Mouse (Mus musculus): Measurements from ENCODE around the gene Ppp1r1b. TPM values are rescaled to one million over a fixed set of nuclear protein-coding genes. Genes with fewer than 3 reads are reported as not detected.

Ppp1r1b gene
- polyA plus RNA-seq, 1 experiment from 2014 or later: 0.53 TPM

GRCm38 (mm10) chr11:98352272-98352990, 4.2 kb downstream of the Ppp1r1b start:
- no peak for DNase-seq
- Histone ChIP-seq H3K4me1 (ENCODE audit: insufficient read depth) (peaks cover 10% of the 10 kb centered on the region), H3K4me2 (no peak overlapping the region), H3K36me3 (ENCODE audit: insufficient read depth) (no peaks in the 10 kb centered on the region), H3K27me3 (ENCODE audit: insufficient read depth, low read length) (peaks cover 63% of the 10 kb centered on the region), H3K27ac (ENCODE audit: low read depth) (no peak overlapping the region), H3K9me3 (ENCODE audit: low read depth, low read length) (no peaks in the 10 kb centered on the region), H3K9ac (no peak overlapping the region), H3K4me3 (ENCODE audit: low read depth, low read length) (no peak overlapping the region)
- WGBS: 68% methylated on average over 18 of the region's 18 CpGs
- no peak for TF ChIP-seq CTCF (IDR thresholded peaks at IDR 0.05; ENCODE audit: low read depth)
- ATAC-seq (ENCODE audit: insufficient read depth): no peak

- Histone ChIP-seq H3K27ac (ENCODE audit: low read depth) (no peak overlapping the region), H3K36me3 (ENCODE audit: insufficient read depth) (no peaks in the 10 kb centered on the region), H3K4me1 (ENCODE audit: insufficient read depth) (peaks cover 11% of the 10 kb centered on the region), H3K4me3 (ENCODE audit: low read depth, low read length) (no peak overlapping the region), H3K9me3 (ENCODE audit: low read depth, low read length) (no peaks in the 10 kb centered on the region), H3K9ac (no peak overlapping the region), H3K4me2 (no peak overlapping the region), H3K27me3 (ENCODE audit: insufficient read depth, low read length) (peaks cover 50% of the 10 kb centered on the region)
- TF ChIP-seq CTCF (IDR thresholded peaks at IDR 0.05; ENCODE audit: low read depth): no peak
- DNase-seq (no peak), ATAC-seq (ENCODE audit: insufficient read depth) (no peak)
- 32% methylated on average over 8 of the region's 8 CpGs for WGBS
Observed at GRCm38 (mm10) chr11:98353651-98354211, 5.5 kb downstream of the Ppp1r1b start.

- no peak for ATAC-seq (ENCODE audit: insufficient read depth)
- WGBS: 58% methylated on average over 14 of the region's 14 CpGs
- no peak overlapping the region for H3K4me2 ChIP-seq
- peaks cover 43% of the 10 kb centered on the region for H3K27me3 ChIP-seq (ENCODE audit: insufficient read depth, low read length)
- no peak overlapping the region; the same call in 1 of the 2 replicates for H3K9ac ChIP-seq
- TF ChIP-seq CTCF (IDR thresholded peaks at IDR 0.05; ENCODE audit: low read depth): no peak
- no peak overlapping the region for H3K27ac ChIP-seq (ENCODE audit: low read depth)
- no peaks in the 10 kb centered on the region for H3K9me3 ChIP-seq (ENCODE audit: low read depth, low read length)
- no peaks in the 10 kb centered on the region for H3K36me3 ChIP-seq (ENCODE audit: insufficient read depth)
- H3K4me1 ChIP-seq (ENCODE audit: insufficient read depth): peaks cover 16% of the 10 kb centered on the region
- H3K4me3 ChIP-seq (ENCODE audit: low read depth, low read length): no peak overlapping the region
- DNase-seq: no peak
Observed at GRCm38 (mm10) chr11:98354445-98354844, 6.2 kb downstream of the Ppp1r1b start.

DNA sequence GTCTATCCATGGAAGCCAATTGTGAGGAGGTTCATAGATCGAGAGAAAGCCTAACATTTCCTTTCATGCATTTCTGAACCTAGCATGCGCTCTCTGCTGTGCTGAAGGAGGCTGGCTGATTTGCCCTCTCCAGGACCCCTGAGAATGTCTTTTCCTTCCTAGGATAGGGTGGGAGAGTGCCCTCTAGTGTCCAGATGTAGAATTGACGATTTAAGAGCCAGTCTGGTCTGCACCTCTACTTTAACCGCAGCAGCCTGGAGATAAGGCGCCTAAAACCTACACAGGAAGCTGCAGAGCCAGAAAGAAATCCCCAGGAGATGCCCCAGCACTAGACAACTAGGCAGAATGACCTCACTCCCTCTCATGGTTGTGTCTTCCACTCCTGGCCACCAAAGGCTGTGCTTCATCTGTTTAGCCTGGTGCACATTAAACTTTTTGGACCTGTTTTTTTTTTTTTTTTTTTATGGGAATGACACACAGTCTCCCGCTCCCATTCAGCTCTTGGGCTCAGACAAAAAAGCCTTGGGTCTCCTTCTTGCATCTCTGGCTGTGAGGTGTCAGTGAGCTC, 7.6 kb downstream of the Ppp1r1b start:
- no peak overlapping the region for H3K4me2 ChIP-seq
- H3K9ac ChIP-seq: no peak overlapping the region
- peaks cover 18% of the 10 kb centered on the region for H3K4me1 ChIP-seq (ENCODE audit: insufficient read depth)
- 9% methylated on average over 6 of the region's 6 CpGs for WGBS
- peaks cover 29% of the 10 kb centered on the region for H3K27me3 ChIP-seq (ENCODE audit: insufficient read depth, low read length)
- H3K9me3 ChIP-seq (ENCODE audit: low read depth, low read length): no peaks in the 10 kb centered on the region
- TF ChIP-seq CTCF (IDR thresholded peaks at IDR 0.05; ENCODE audit: low read depth): peak; percentile 87
- ATAC-seq (ENCODE audit: insufficient read depth) (no peak), DNase-seq (peak; percentile 91)
- H3K27ac ChIP-seq (ENCODE audit: low read depth): no peak overlapping the region
- no peaks in the 10 kb centered on the region for H3K36me3 ChIP-seq (ENCODE audit: insufficient read depth)
- no peak overlapping the region for H3K4me3 ChIP-seq (ENCODE audit: low read depth, low read length)

DNA sequence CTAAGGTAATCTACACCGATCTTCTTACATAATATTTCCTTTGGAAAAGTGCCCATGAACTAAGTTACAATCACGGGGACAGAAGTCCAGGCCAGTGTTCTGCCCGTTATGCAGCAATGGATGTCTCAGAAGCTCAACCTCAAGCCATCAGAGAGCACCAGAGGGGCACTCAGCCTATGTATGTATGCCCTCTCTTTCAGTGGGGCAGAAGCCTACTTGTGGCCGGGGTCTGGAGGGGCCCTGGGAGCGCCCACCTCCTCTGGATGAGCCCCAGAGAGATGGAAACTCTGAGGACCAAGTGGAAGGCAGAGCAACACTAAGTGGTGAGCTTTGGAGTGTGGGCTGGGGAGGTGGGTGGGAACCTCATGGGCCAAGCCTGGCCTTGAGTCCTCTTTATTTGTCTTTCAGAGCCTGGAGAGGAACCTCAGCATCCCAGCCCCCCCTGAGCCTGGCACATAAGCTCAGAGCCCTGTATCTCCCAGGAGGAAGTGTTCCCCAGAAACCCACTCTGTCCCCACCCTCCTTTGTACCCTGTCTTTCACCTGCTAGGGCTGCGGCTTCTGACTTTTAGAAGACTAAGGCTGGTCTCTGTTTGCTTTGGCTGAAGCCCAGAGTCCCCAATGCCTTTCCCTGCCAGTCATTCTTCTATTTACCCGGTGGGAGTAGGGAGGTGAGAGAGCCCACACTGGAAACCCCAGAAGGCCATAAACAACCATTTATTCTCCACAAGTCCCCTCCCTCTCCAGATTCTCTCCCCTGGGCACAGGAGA, 8.6 kb downstream of the Ppp1r1b start:
- Histone ChIP-seq H3K27ac (ENCODE audit: low read depth) (peak overlapping the region; percentile 91), H3K4me2 (peak overlapping the region; percentile 89), H3K9ac (no peak overlapping the region), H3K36me3 (ENCODE audit: insufficient read depth) (no peaks in the 10 kb centered on the region), H3K4me1 (ENCODE audit: insufficient read depth) (peaks cover 18% of the 10 kb centered on the region), H3K4me3 (ENCODE audit: low read depth, low read length) (no peak overlapping the region), H3K9me3 (ENCODE audit: low read depth, low read length) (no peaks in the 10 kb centered on the region), H3K27me3 (ENCODE audit: insufficient read depth, low read length) (peaks cover 20% of the 10 kb centered on the region)
- ATAC-seq (ENCODE audit: insufficient read depth) (no peak), DNase-seq (peak; percentile 49)
- 62% methylated on average over 7 of the region's 7 CpGs for WGBS
- TF ChIP-seq CTCF (IDR thresholded peaks at IDR 0.05; ENCODE audit: low read depth): no peak

GRCm38 (mm10) chr11:98357396-98358160, 9.4 kb downstream of the Ppp1r1b start:
- H3K36me3 ChIP-seq (ENCODE audit: insufficient read depth): no peaks in the 10 kb centered on the region
- ATAC-seq (ENCODE audit: insufficient read depth) (peak; percentile 32; the same call in 1 of the 2 replicates), DNase-seq (no peak)
- H3K9me3 ChIP-seq (ENCODE audit: low read depth, low read length): no peaks in the 10 kb centered on the region
- peak overlapping the region; percentile 48 for H3K9ac ChIP-seq
- H3K27me3 ChIP-seq (ENCODE audit: insufficient read depth, low read length): peaks cover 12% of the 10 kb centered on the region
- TF ChIP-seq CTCF (IDR thresholded peaks at IDR 0.05; ENCODE audit: low read depth): no peak
- H3K4me1 ChIP-seq (ENCODE audit: insufficient read depth): peaks cover 18% of the 10 kb centered on the region
- WGBS: 9% methylated on average over 13 of the region's 13 CpGs
- peak overlapping the region; percentile 91 for H3K27ac ChIP-seq (ENCODE audit: low read depth)
- H3K4me2 ChIP-seq: peak overlapping the region; percentile 89
- peak overlapping the region; percentile 57 for H3K4me3 ChIP-seq (ENCODE audit: low read depth, low read length)
